Mouse (Mus musculus) MEL (cell line): Measurements from ENCODE around the gene 2210011C24Rik.

ENCODE experiments used
- CTCF ChIP-seq, 3 experiments: IDR thresholded peaks in 2 of 3; conservative IDR thresholded peaks in 1 of 3; 2 replicates each; pipeline ENCODE4 v1.5.1; 2011 to 2012; ENCODE audit warnings: low read length in 3 of 3, low read depth in 2 of 3, mild to moderate bottlenecking in 2 of 3, improper control_type of control experiment in 1 of 3, inconsistent platforms in 1 of 3, mixed read lengths in 1 of 3, moderate library complexity in 1 of 3; ENCODE audit not compliant: control insufficient read depth in 1 of 3, insufficient read depth in 1 of 3, poor library complexity in 1 of 3, severe bottlenecking in 1 of 3
- E2F4 ChIP-seq: IDR thresholded peaks from 2 replicates; pipeline ENCODE4 v1.6.1; 2011; ENCODE audit warnings: low read depth, low read length, improper control_type of control experiment, borderline replicate concordance
- MXI1 ChIP-seq: IDR thresholded peaks from 2 replicates; pipeline ENCODE4 v1.6.1; 2011; ENCODE audit warnings: mild to moderate bottlenecking, low read depth, low read length, improper control_type of control experiment
- RCOR1 ChIP-seq: IDR thresholded peaks from 2 replicates; pipeline ENCODE4 v1.6.1; 2012; ENCODE audit warnings: low read depth, mild to moderate bottlenecking, inconsistent platforms, low read length, improper control_type of control experiment
- TBP ChIP-seq: IDR thresholded peaks from 2 replicates; pipeline ENCODE4 v1.8.0; 2011; ENCODE audit warnings: low read depth, low read length, improper control_type of control experiment

- TF ChIP-seq RCOR1 (no peak), CTCF (IDR thresholded peaks at IDR 0.05 in 2 of 3, conservative IDR thresholded peaks at IDR 0.05 in 1 of 3; ENCODE audit: control insufficient read depth in 1 of 3, insufficient read depth in 1 of 3, low read depth in 2 of 3, low read length in 3 of 3, poor library complexity in 1 of 3, severe bottlenecking in 1 of 3) (no peak), E2F4 (no peak), MXI1 (no peak), TBP (no peak)
Measured at GRCm38 (mm10) chr8:83989243-83989642, 22.7 kb downstream of the 2210011C24Rik start.
